Mouse (Mus musculus): ENCODE data around the gene Lpcat2. TPM values are rescaled to one million over a fixed set of nuclear protein-coding genes. Genes with fewer than 3 reads are reported as not detected.
A peak's percentile ranks its signal among the peaks of the same experiment; 100 is the strongest.

Gene Lpcat2
- polyA plus RNA-seq, 1 experiment from 2014 or later: 7.3 TPM

GRCm38 (mm10) chr8:92838616-92839015 is 16.5 kb upstream of the Lpcat2 start:
- TF ChIP-seq CTCF (IDR thresholded peaks at IDR 0.05; ENCODE audit: low read depth): no peak
- Histone ChIP-seq H3K27ac (ENCODE audit: low read depth, low read length) (no peak overlapping the region), H3K9me3 (ENCODE audit: control insufficient read depth) (no peaks in the 10 kb centered on the region), H3K36me3 (ENCODE audit: control insufficient read depth, insufficient read depth) (no peaks in the 10 kb centered on the region; the same call in 1 of the 2 replicates), H3K9ac (ENCODE audit: low read depth, low read length) (no peak overlapping the region), H3K4me2 (replicated peaks; ENCODE audit: low read depth) (no peak overlapping the region), H3K27me3 (replicated peaks; ENCODE audit: control insufficient read depth, insufficient read depth, low read length) (no peaks in the 10 kb centered on the region), H3K4me3 (ENCODE audit: low read depth, low read length) (no peak overlapping the region), H3K4me1 (replicated peaks; ENCODE audit: control insufficient read depth, insufficient read depth, low read length) (no peaks in the 10 kb centered on the region)
- no peak for ATAC-seq
- WGBS: 83% methylated on average over 3 of the region's 3 CpGs

GRCm38 (mm10) chr8:92839161-92839560 is 16.0 kb upstream of the Lpcat2 start:
- Histone ChIP-seq H3K9ac (ENCODE audit: low read depth, low read length) (no peak overlapping the region), H3K4me2 (replicated peaks; ENCODE audit: low read depth) (no peak overlapping the region), H3K4me1 (replicated peaks; ENCODE audit: control insufficient read depth, insufficient read depth, low read length) (no peaks in the 10 kb centered on the region), H3K4me3 (ENCODE audit: low read depth, low read length) (no peak overlapping the region), H3K27me3 (replicated peaks; ENCODE audit: control insufficient read depth, insufficient read depth, low read length) (no peaks in the 10 kb centered on the region), H3K36me3 (ENCODE audit: control insufficient read depth, insufficient read depth) (no peaks in the 10 kb centered on the region; the same call in 1 of the 2 replicates), H3K27ac (ENCODE audit: low read depth, low read length) (no peak overlapping the region), H3K9me3 (ENCODE audit: control insufficient read depth) (no peaks in the 10 kb centered on the region)
- 91% methylated on average over 8 of the region's 8 CpGs for whole genome bisulfite sequencing
- ATAC-seq: no peak
- no peak for TF ChIP-seq CTCF (IDR thresholded peaks at IDR 0.05; ENCODE audit: low read depth)

DNA sequence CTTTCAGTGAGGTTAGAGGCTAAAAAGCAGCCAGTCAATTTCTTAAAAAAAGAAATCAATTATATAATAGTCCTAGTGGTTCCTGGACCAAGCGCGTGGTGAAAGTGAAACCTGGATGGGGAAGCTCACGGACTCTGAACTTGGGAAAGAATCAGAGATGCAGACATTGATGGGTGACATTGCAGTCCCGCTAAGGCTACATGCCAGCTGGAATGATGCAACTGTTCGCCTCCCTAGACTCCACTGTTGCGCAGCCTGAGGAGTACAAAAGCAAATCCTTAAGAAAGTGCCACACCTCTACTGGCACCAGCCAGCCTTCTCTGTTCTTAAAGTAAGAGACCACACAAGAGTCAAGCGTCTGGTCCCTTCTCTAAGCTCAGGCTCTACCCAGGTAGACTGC is 15.3 kb upstream of the Lpcat2 start:
- Histone ChIP-seq H3K4me3 (ENCODE audit: low read depth, low read length) (no peak overlapping the region), H3K27ac (ENCODE audit: low read depth, low read length) (no peak overlapping the region), H3K4me1 (replicated peaks; ENCODE audit: control insufficient read depth, insufficient read depth, low read length) (no peaks in the 10 kb centered on the region), H3K9ac (ENCODE audit: low read depth, low read length) (no peak overlapping the region), H3K9me3 (ENCODE audit: control insufficient read depth) (no peaks in the 10 kb centered on the region), H3K36me3 (ENCODE audit: control insufficient read depth, insufficient read depth) (no peaks in the 10 kb centered on the region; the same call in 1 of the 2 replicates), H3K27me3 (replicated peaks; ENCODE audit: control insufficient read depth, insufficient read depth, low read length) (no peaks in the 10 kb centered on the region), H3K4me2 (replicated peaks; ENCODE audit: low read depth) (no peak overlapping the region; the same call in 1 of the 2 replicates)
- no peak for ATAC-seq
- TF ChIP-seq CTCF (IDR thresholded peaks at IDR 0.05; ENCODE audit: low read depth): no peak
- WGBS: 84% methylated on average over 7 of the region's 7 CpGs

- Histone ChIP-seq H3K9me3 (ENCODE audit: control insufficient read depth) (no peaks in the 10 kb centered on the region), H3K4me2 (replicated peaks; ENCODE audit: low read depth) (no peak overlapping the region), H3K27ac (ENCODE audit: low read depth, low read length) (no peak overlapping the region), H3K4me3 (ENCODE audit: low read depth, low read length) (no peak overlapping the region), H3K27me3 (replicated peaks; ENCODE audit: control insufficient read depth, insufficient read depth, low read length) (no peaks in the 10 kb centered on the region), H3K9ac (ENCODE audit: low read depth, low read length) (no peak overlapping the region), H3K4me1 (replicated peaks; ENCODE audit: control insufficient read depth, insufficient read depth, low read length) (0 out of 2 replicates have a peak, but pooled peaks cover 3% of the 10 kb centered on the region), H3K36me3 (ENCODE audit: control insufficient read depth, insufficient read depth) (no peaks in the 10 kb centered on the region; the same call in 1 of the 2 replicates)
- WGBS: 27% methylated on average over 3 of the region's 3 CpGs
- no peak for ATAC-seq
- TF ChIP-seq CTCF (IDR thresholded peaks at IDR 0.05; ENCODE audit: low read depth): no peak
Measured at GRCm38 (mm10) chr8:92846684-92847083, 8.5 kb upstream of the Lpcat2 start.

- H3K36me3 ChIP-seq (ENCODE audit: control insufficient read depth, insufficient read depth): no peaks in the 10 kb centered on the region; the same call in 1 of the 2 replicates
- H3K4me2 ChIP-seq (replicated peaks; ENCODE audit: low read depth): no peak overlapping the region
- H3K27ac ChIP-seq (ENCODE audit: low read depth, low read length): no peak overlapping the region
- H3K4me3 ChIP-seq (ENCODE audit: low read depth, low read length): no peak overlapping the region
- H3K9ac ChIP-seq (ENCODE audit: low read depth, low read length): no peak overlapping the region
- WGBS: 29% methylated on average over 9 of the region's 9 CpGs
- no peaks in the 10 kb centered on the region for H3K9me3 ChIP-seq (ENCODE audit: control insufficient read depth)
- 0 out of 2 replicates have a peak, but pooled peaks cover 3% of the 10 kb centered on the region for H3K4me1 ChIP-seq (replicated peaks; ENCODE audit: control insufficient read depth, insufficient read depth, low read length)
- ATAC-seq: 0 out of 2 replicates have a peak, but pooled peaks have one; percentile 33
- H3K27me3 ChIP-seq (replicated peaks; ENCODE audit: control insufficient read depth, insufficient read depth, low read length): no peaks in the 10 kb centered on the region
- no peak for TF ChIP-seq CTCF (IDR thresholded peaks at IDR 0.05; ENCODE audit: low read depth)
Measured at GRCm38 (mm10) chr8:92847299-92847698, 7.8 kb upstream of the Lpcat2 start.

- no peak for ATAC-seq
- H3K36me3 ChIP-seq (ENCODE audit: control insufficient read depth, insufficient read depth): no peaks in the 10 kb centered on the region
- no peak for TF ChIP-seq CTCF (IDR thresholded peaks at IDR 0.05; ENCODE audit: low read depth)
- WGBS: 49% methylated on average over 6 of the region's 6 CpGs
- H3K9me3 ChIP-seq (ENCODE audit: control insufficient read depth): no peaks in the 10 kb centered on the region
- H3K9ac ChIP-seq (ENCODE audit: low read depth, low read length): no peak overlapping the region
- H3K4me3 ChIP-seq (ENCODE audit: low read depth, low read length): no peak overlapping the region
- H3K27me3 ChIP-seq (replicated peaks; ENCODE audit: control insufficient read depth, insufficient read depth, low read length): no peaks in the 10 kb centered on the region
- 0 out of 2 replicates have a peak, but pooled peaks cover 3% of the 10 kb centered on the region for H3K4me1 ChIP-seq (replicated peaks; ENCODE audit: control insufficient read depth, insufficient read depth, low read length)
- no peak overlapping the region for H3K27ac ChIP-seq (ENCODE audit: low read depth, low read length)
- H3K4me2 ChIP-seq (replicated peaks; ENCODE audit: low read depth): no peak overlapping the region
Measured at GRCm38 (mm10) chr8:92849261-92849660, 5.9 kb upstream of the Lpcat2 start.

Data from intestine, postnatal 0 days (tissue).